Mouse (Mus musculus): ENCODE results near the gene Ugt1a8. TPM values are rescaled to one million over a fixed set of nuclear protein-coding genes. Genes with fewer than 3 reads are reported as not detected.

Gene Ugt1a8
- polyA plus RNA-seq (2015; fragmentation: Nextera tagmentation; extraction: Ambion mirVana): not detected in 2 replicates

GRCm38 (mm10) chr1:88087513-88087912, at the start of gene Ugt1a8:
Ugt1a8 (plus strand) TSS chr1:88087813.

GRCm38 (mm10) chr1:88055088-88055487, 32.5 kb upstream of the Ugt1a8 start, which contains the start of gene Ugt1a10:
Ugt1a10 (plus strand) TSS chr1:88055388.

GRCm38 (mm10) chr1:88070495-88070894, 17.1 kb upstream of the Ugt1a8 start, which contains the start of gene Ugt1a9:
Ugt1a9 (plus strand) TSS chr1:88070800.

GRCm38 (mm10) chr1:88094941-88095492, 7.4 kb downstream of the Ugt1a8 start, which contains the start of gene Ugt1a7c:
Ugt1a7c (plus strand) TSS chr1:88095062.

GRCm38 (mm10) chr1:88103019-88103418, 15.4 kb downstream of the Ugt1a8 start, which contains the start of gene Ugt1a6b:
Ugt1a6b (plus strand) TSS chr1:88103252.

GRCm38 (mm10) chr1:88134457-88135011, 46.9 kb downstream of the Ugt1a8 start, which contains the start of gene Ugt1a6a:
Ugt1a6a (plus strand) TSS chr1:88134809.

GRCm38 (mm10) chr1:88165711-88166110, 78.1 kb downstream of the Ugt1a8 start, which contains the start of gene Ugt1a5:
Ugt1a5 (plus strand) TSS chr1:88166012.

GRCm38 (mm10) chr1:88200456-88200855, 112.8 kb downstream of the Ugt1a8 start, which contains the start of gene Ugt1a2:
Ugt1a2 (plus strand) TSS chr1:88200601.

GRCm38 (mm10) chr1:88205294-88205922, 117.8 kb downstream of the Ugt1a8 start, which contains the start of gene Dnajb3:
Dnajb3 (minus strand) TSS chr1:88205782.

GRCm38 (mm10) chr1:88211812-88212211, 124.2 kb downstream of the Ugt1a8 start, which contains the start of gene Ugt1a1:
Ugt1a1 (plus strand) TSS chr1:88211959.

GRCm38 (mm10) chr1:88226670-88227379, 139.2 kb downstream of the Ugt1a8 start, which contains the start of gene Mroh2a:
Mroh2a (plus strand) TSS chr1:88226986.

Other genes with a start within 250 kb of the Ugt1a8 start
- gene Dgkd, start 234.5 kb upstream of the Ugt1a8 start, polyA plus RNA-seq (2015; fragmentation: Nextera tagmentation; extraction: Ambion mirVana): 14.7 and 15.9 TPM in 2 replicates
- gene Usp40, start 79.3 kb upstream of the Ugt1a8 start, polyA plus RNA-seq (2015; fragmentation: Nextera tagmentation; extraction: Ambion mirVana): 11.9 and 12.7 TPM in 2 replicates
- not detected in 2 replicates for gene Ugt1a10, start 32.4 kb upstream of the Ugt1a8 start, polyA plus RNA-seq (2015; fragmentation: Nextera tagmentation; extraction: Ambion mirVana)
- not detected in 2 replicates for gene Ugt1a9, start 17.0 kb upstream of the Ugt1a8 start, polyA plus RNA-seq (2015; fragmentation: Nextera tagmentation; extraction: Ambion mirVana)
- 6.8 and 10.6 TPM in 2 replicates for gene Ugt1a7c, start 7.2 kb downstream of the Ugt1a8 start, polyA plus RNA-seq (2015; fragmentation: Nextera tagmentation; extraction: Ambion mirVana)
- 1.8 and 2.5 TPM in 2 replicates for gene Ugt1a6b, start 15.4 kb downstream of the Ugt1a8 start, polyA plus RNA-seq (2015; fragmentation: Nextera tagmentation; extraction: Ambion mirVana)
- gene Ugt1a6a, start 47.0 kb downstream of the Ugt1a8 start, polyA plus RNA-seq (2015; fragmentation: Nextera tagmentation; extraction: Ambion mirVana): 21.8 and 27.6 TPM in 2 replicates
- gene Ugt1a5, start 78.2 kb downstream of the Ugt1a8 start, polyA plus RNA-seq (2015; fragmentation: Nextera tagmentation; extraction: Ambion mirVana): not detected in 2 replicates
- not detected in 2 replicates for gene Ugt1a2, start 112.8 kb downstream of the Ugt1a8 start, polyA plus RNA-seq (2015; fragmentation: Nextera tagmentation; extraction: Ambion mirVana)
- 6.6 and 7.7 TPM in 2 replicates for gene Dnajb3, start 118.0 kb downstream of the Ugt1a8 start, polyA plus RNA-seq (2015; fragmentation: Nextera tagmentation; extraction: Ambion mirVana)
- 13.2 and 13.8 TPM in 2 replicates for gene Ugt1a1, start 124.1 kb downstream of the Ugt1a8 start, polyA plus RNA-seq (2015; fragmentation: Nextera tagmentation; extraction: Ambion mirVana)
- gene Mroh2a, start 139.2 kb downstream of the Ugt1a8 start, polyA plus RNA-seq (2015; fragmentation: Nextera tagmentation; extraction: Ambion mirVana): 0.16 and 0.17 TPM in 2 replicates
- gene Hjurp, start 189.8 kb downstream of the Ugt1a8 start, polyA plus RNA-seq (2015; fragmentation: Nextera tagmentation; extraction: Ambion mirVana): 35.4 and 44.6 TPM in 2 replicates
- gene Trpm8, start 189.8 kb downstream of the Ugt1a8 start, polyA plus RNA-seq (2015; fragmentation: Nextera tagmentation; extraction: Ambion mirVana): not detected in 2 replicates

All from urinary bladder, postnatal 0 days (tissue).